Comparison of ENCODE assay signal across 13 mouse cellular contexts in the genomic region with DNA sequence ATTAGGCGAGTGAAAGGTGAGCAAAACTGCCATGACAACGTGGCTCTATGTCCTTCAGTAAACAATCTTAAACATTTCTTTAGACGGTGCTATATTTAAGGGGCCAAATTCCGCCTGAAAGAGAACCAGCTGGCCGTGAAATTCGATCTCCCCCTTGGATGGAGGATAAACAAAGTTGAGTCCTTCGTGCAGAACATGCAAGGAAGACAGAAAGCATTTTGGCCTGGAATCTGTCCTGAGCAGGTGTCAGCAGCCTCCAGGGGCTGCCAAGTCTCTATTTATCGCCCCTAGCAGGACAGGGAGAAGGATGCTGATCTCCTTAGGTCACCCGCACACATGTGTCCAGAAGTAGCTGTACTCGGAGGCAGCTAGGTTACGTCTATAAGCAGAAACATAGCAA. TPM values are rescaled to one million over a fixed set of nuclear protein-coding genes. Genes with fewer than 3 reads are reported as not detected.
DNase-seq lines count a peak whose midpoint lies in the region; ATAC-seq lines count a peak whose summit lies in the region.
"Had no signal": no experiment of that assay in that cellular context is flagged by ENCODE, and none has a peak within 500 bp of the region (broad histone marks: within the 10 kb centered on the region; RNA-seq: fewer than 3 reads in every experiment).

No protein-coding gene starts in this region.

- H3K27ac ChIP-seq in heart, embryonic 14.5 days (replicated peaks in 1 of 2; ENCODE audit: control insufficient read depth in 1 of 2, insufficient read depth in 1 of 2, low read depth in 2 of 2, low read length in 2 of 2) = no peak overlapping the region
- no peak overlapping the region for H3K27ac ChIP-seq in midbrain, embryonic 11.5 days (ENCODE audit: low read depth, low read length)
- H3K27ac ChIP-seq in midbrain, embryonic 16.5 days (ENCODE audit: low read length) = no peak overlapping the region
- peak overlapping the region; percentile 83 for H3K27ac ChIP-seq in limb, embryonic 10.5 days
- H3K27ac ChIP-seq: neural tube, embryonic 12.5 days had no signal

- no peaks in the 10 kb centered on the region for H3K36me3 ChIP-seq in heart, embryonic 14.5 days (ENCODE audit: control insufficient read depth, insufficient read depth, low read length)
- no peaks in the 10 kb centered on the region for H3K36me3 ChIP-seq in midbrain, embryonic 11.5 days (ENCODE audit: control insufficient read depth, insufficient read depth, low read length)
- no peaks in the 10 kb centered on the region for H3K36me3 ChIP-seq in midbrain, embryonic 16.5 days (ENCODE audit: control insufficient read depth, insufficient read depth, low read length)
- no peaks in the 10 kb centered on the region for H3K36me3 ChIP-seq in limb, embryonic 10.5 days
- H3K36me3 ChIP-seq: neural tube, embryonic 12.5 days had no signal

- no peaks in the 10 kb centered on the region for H3K27me3 ChIP-seq in heart, embryonic 14.5 days (ENCODE audit: control insufficient read depth, insufficient read depth, low read length)
- no peaks in the 10 kb centered on the region for H3K27me3 ChIP-seq in midbrain, embryonic 11.5 days (ENCODE audit: control insufficient read depth, insufficient read depth, low read length)
- H3K27me3 ChIP-seq in midbrain, embryonic 16.5 days (ENCODE audit: control insufficient read depth, insufficient read depth, low read depth, low read length) = no peaks in the 10 kb centered on the region
- H3K27me3 ChIP-seq in limb, embryonic 10.5 days (ENCODE audit: low read depth, poor library complexity, severe bottlenecking) = no peaks in the 10 kb centered on the region
- H3K27me3 ChIP-seq: neural tube, embryonic 12.5 days had no signal

- H3K4me1 ChIP-seq in heart, embryonic 14.5 days (ENCODE audit: control insufficient read depth in 2 of 2, insufficient read depth in 2 of 2, low read length in 2 of 2) = peaks cover 9 to 11% of the 10 kb centered on the region in 2 experiments; a peak in 3 of 4 replicates
- peaks cover 8% of the 10 kb centered on the region for H3K4me1 ChIP-seq in midbrain, embryonic 11.5 days (ENCODE audit: control insufficient read depth, insufficient read depth, low read length)
- no peaks in the 10 kb centered on the region for H3K4me1 ChIP-seq in midbrain, embryonic 16.5 days (ENCODE audit: control insufficient read depth, insufficient read depth, low read length)
- H3K4me1 ChIP-seq in limb, embryonic 10.5 days = peaks cover 61% of the 10 kb centered on the region

- intact Hi-C loops in heart, postnatal 25 days (cut with DNase I) = no loop called here

- H3K9ac ChIP-seq in heart, embryonic 14.5 days (ENCODE audit: low read length) = no peak overlapping the region
- peak overlapping the region; percentile 27; the same call in 1 of the 2 replicates for H3K9ac ChIP-seq in midbrain, embryonic 11.5 days (ENCODE audit: low read length)
- H3K9ac ChIP-seq in midbrain, embryonic 16.5 days (ENCODE audit: low read depth, low read length) = no peak overlapping the region
- H3K9ac ChIP-seq: neural tube, embryonic 12.5 days had no signal

- peak overlapping the region; percentile 33 for H3K4me2 ChIP-seq in heart, embryonic 14.5 days (ENCODE audit: low read length)
- H3K4me2 ChIP-seq in midbrain, embryonic 11.5 days = no peak overlapping the region
- H3K4me2 ChIP-seq in midbrain, embryonic 16.5 days (ENCODE audit: low read length) = no peak overlapping the region
- H3K4me2 ChIP-seq: neural tube, embryonic 12.5 days had no signal

- no peaks in the 10 kb centered on the region for H3K9me3 ChIP-seq in heart, embryonic 14.5 days (ENCODE audit: control insufficient read depth, low read length)
- no peaks in the 10 kb centered on the region; the same call in 1 of the 2 replicates for H3K9me3 ChIP-seq in midbrain, embryonic 11.5 days (ENCODE audit: control insufficient read depth, low read length)
- no peaks in the 10 kb centered on the region for H3K9me3 ChIP-seq in midbrain, embryonic 16.5 days (replicated peaks; ENCODE audit: control insufficient read depth, low read length, poor library complexity, severe bottlenecking)
- H3K9me3 ChIP-seq in limb, embryonic 10.5 days (replicated peaks) = no peaks in the 10 kb centered on the region
- H3K9me3 ChIP-seq: neural tube, embryonic 12.5 days had no signal

- WGBS in heart, embryonic 14.5 days = 21% methylated on average over 11 of the region's 11 CpGs
- WGBS in midbrain, embryonic 11.5 days = 30% methylated on average over 11 of the region's 11 CpGs
- 32% methylated on average over 11 of the region's 11 CpGs for WGBS in midbrain, embryonic 16.5 days
- 7% methylated on average over 11 of the region's 11 CpGs for WGBS in limb, embryonic 10.5 days

- no peak for ATAC-seq in heart, embryonic 14.5 days (ENCODE audit: insufficient number of reproducible peaks, insufficient read depth, low FRiP score, low read depth)
- no peak for ATAC-seq in midbrain, embryonic 11.5 days (ENCODE audit: low FRiP score)
- ATAC-seq in midbrain, embryonic 16.5 days = no peak

- DNase-seq in heart, postnatal 25 days (ENCODE audit: low spot score) = no peak
- DNase-seq in midbrain, embryonic 11.5 days (ENCODE audit: low spot score, missing footprints) = no peak
- DNase-seq in limb, embryonic 10.5 days (ENCODE audit: low spot score) = peak; percentile 72
- no peak for DNase-seq in cerebellum, postnatal 25 days
- DNase-seq in thymus, postnatal 10 days (ENCODE audit: low spot score in 2 of 2) = no peak
- no peak for DNase-seq in retina, embryonic 14.5 days (ENCODE audit: low spot score)
- DNase-seq: kidney, postnatal 25 days; lung, postnatal 36 days; right cerebral cortex, postnatal 4 days; thymus, postnatal 25 days had no signal

- H3K4me3 ChIP-seq in heart, embryonic 14.5 days (ENCODE audit: control insufficient read depth in 1 of 2, insufficient read depth in 1 of 2, low read depth in 1 of 2, low read length in 2 of 2) = no peak overlapping the region
- H3K4me3 ChIP-seq in midbrain, embryonic 11.5 days (ENCODE audit: low read depth, low read length) = no peak overlapping the region
- no peak overlapping the region for H3K4me3 ChIP-seq in midbrain, embryonic 16.5 days (ENCODE audit: low read depth, low read length)
- H3K4me3 ChIP-seq in limb, embryonic 10.5 days = 0 out of 2 replicates have a peak overlapping the region, but pooled peaks have one; percentile 20
- H3K4me3 ChIP-seq: neural tube, embryonic 12.5 days had no signal

RNA-seq across cellular contexts. Expression of a gene that starts 39.5 kb away (rescaled TPM):
- 37.6 and 40.3 TPM in 2 replicates for polyA plus RNA-seq in heart, embryonic 14.5 days (2014; fragmentation: Nextera tagmentation; extraction: Ambion mirVana)
- total RNA-seq in heart, postnatal 25 days (2021) = 10 to 100 TPM; 21.7 to 26.0 TPM
- polyA plus RNA-seq in midbrain, embryonic 11.5 days (2014; fragmentation: Nextera tagmentation; extraction: Ambion mirVana) = 47.5 and 47.6 TPM in 2 replicates
- polyA plus RNA-seq in midbrain, embryonic 16.5 days (2015; fragmentation: Nextera tagmentation; extraction: Ambion mirVana) = 48.6 and 49.4 TPM in 2 replicates
- 84.3 and 89.6 TPM in 2 replicates for polyA plus RNA-seq in limb, embryonic 10.5 days (2016; fragmentation: Nextera tagmentation; extraction: Ambion mirVana)

RNA-seq across cellular contexts. Expression of a gene that starts 56.5 kb away (rescaled TPM):
- polyA plus RNA-seq in heart, embryonic 14.5 days (2014; fragmentation: Nextera tagmentation; extraction: Ambion mirVana) = 302 and 373 TPM in 2 replicates
- 100 to 1,000 TPM; 176 to 187 TPM for total RNA-seq in heart, postnatal 25 days (2021)
- polyA plus RNA-seq in midbrain, embryonic 11.5 days (2014; fragmentation: Nextera tagmentation; extraction: Ambion mirVana) = 142 and 144 TPM in 2 replicates
- 62.8 and 78.9 TPM in 2 replicates for polyA plus RNA-seq in midbrain, embryonic 16.5 days (2015; fragmentation: Nextera tagmentation; extraction: Ambion mirVana)
- 109 and 248 TPM in 2 replicates for polyA plus RNA-seq in limb, embryonic 10.5 days (2016; fragmentation: Nextera tagmentation; extraction: Ambion mirVana)
